Mouse (Mus musculus) bone marrow, adult 2 months (tissue): ENCODE results near the gene Btrc.

Experiments used
- CTCF ChIP-seq: fragments of 200-500 bp; IDR thresholded peaks from 2 replicates; pipeline ENCODE4 v1.5.1; 2011; ENCODE audit warnings: low read length, control low read depth; ENCODE audit not compliant: control insufficient read depth, insufficient read depth
- POLR2A ChIP-seq: fragments of 200-500 bp; IDR thresholded peaks from 2 replicates; pipeline ENCODE4 v1.6.1; 2011; ENCODE audit warnings: low read depth, mild to moderate bottlenecking, control low read depth, low read length, borderline replicate concordance; ENCODE audit not compliant: control insufficient read depth

- TF ChIP-seq CTCF (no peak), POLR2A (no peak)
Observed at GRCm38 (mm10) chr19:45579416-45579815, 215.9 kb downstream of the Btrc start.
